Mouse (Mus musculus) right cerebral cortex, postnatal 36 days (tissue): ENCODE results near the gene Tango2.
"Not testable (repeated sequence)": the region's sequence is repeated elsewhere in the genome, so short reads cannot be mapped to it uniquely, and the experiment has no call there.

Experiments used
- DNase-seq, 2 experiments: peaks; one replicate each; pipeline ENCODE4 v3.0.0; 2022; ENCODE audit warnings: low spot score in 2 of 2, mixed read lengths in 1 of 2

Gene Tango2

GRCm38 (mm10) chr16:18342650-18343570 lies 5.0 kb downstream of the Tango2 start:
- no peak for DNase-seq

- no peak for DNase-seq
Observed at GRCm38 (mm10) chr16:18342076-18342475, 5.8 kb downstream of the Tango2 start.

- no peak for DNase-seq
Observed at GRCm38 (mm10) chr16:18341605-18342004, 6.3 kb downstream of the Tango2 start.

- no peak for DNase-seq
Observed at GRCm38 (mm10) chr16:18339866-18340265, 8.0 kb downstream of the Tango2 start.

GRCm38 (mm10) chr16:18337261-18337660 lies 10.6 kb downstream of the Tango2 start:
- DNase-seq: no peak

GRCm38 (mm10) chr16:18335981-18336380 lies 11.9 kb downstream of the Tango2 start:
- DNase-seq: no peak

GRCm38 (mm10) chr16:18333976-18334375 lies 13.9 kb downstream of the Tango2 start:
- DNase-seq: no peak

GRCm38 (mm10) chr16:18328524-18328923 lies 19.4 kb downstream of the Tango2 start:
- no peak for DNase-seq

GRCm38 (mm10) chr16:18327936-18328335 lies 20.0 kb downstream of the Tango2 start:
- DNase-seq: no peak

GRCm38 (mm10) chr16:18325741-18326140 lies 22.2 kb downstream of the Tango2 start:
- no peak for DNase-seq

GRCm38 (mm10) chr16:18324031-18324430 lies 23.9 kb downstream of the Tango2 start:
- no peak for DNase-seq

- no peak for DNase-seq
Observed at GRCm38 (mm10) chr16:18323460-18323859, 24.4 kb downstream of the Tango2 start.

- no peak for DNase-seq
Observed at GRCm38 (mm10) chr16:18321443-18321842, 26.5 kb downstream of the Tango2 start.

- no peak for DNase-seq
Observed at GRCm38 (mm10) chr16:18318992-18319391, 28.9 kb downstream of the Tango2 start.

GRCm38 (mm10) chr16:18308159-18308558 lies 39.7 kb downstream of the Tango2 start:
- no peak for DNase-seq

GRCm38 (mm10) chr16:18289614-18290013 lies 58.3 kb downstream of the Tango2 start:
- not testable (repeated sequence) for DNase-seq

GRCm38 (mm10) chr16:18289067-18289588 lies 58.8 kb downstream of the Tango2 start, which contains the start of gene Dgcr8:
Dgcr8 (minus strand) TSS chr16:18289246.
- peak; percentile 98 for DNase-seq

- DNase-seq: no peak
Observed at GRCm38 (mm10) chr16:18288581-18289061, 59.3 kb downstream of the Tango2 start.

GRCm38 (mm10) chr16:18288166-18288565 lies 59.7 kb downstream of the Tango2 start:
- DNase-seq: no peak

GRCm38 (mm10) chr16:18275166-18275565 lies 72.7 kb downstream of the Tango2 start:
- no peak for DNase-seq

GRCm38 (mm10) chr16:18268182-18268581 lies 79.7 kb downstream of the Tango2 start:
- DNase-seq: no peak

- no peak for DNase-seq
Observed at GRCm38 (mm10) chr16:18265024-18265423, 82.9 kb downstream of the Tango2 start.

- no peak for DNase-seq
Observed at GRCm38 (mm10) chr16:18258221-18258620, 89.7 kb downstream of the Tango2 start, which contains the start of gene Gm49776. Gm49776 (minus strand) TSS chr16:18258321.
